Mouse (Mus musculus): ENCODE results near the gene Sema7a. TPM values are rescaled to one million over a fixed set of nuclear protein-coding genes. Genes with fewer than 3 reads are reported as not detected.

Gene Sema7a
- total RNA-seq, 2 experiments from 2014 or later: 20.0 to 20.8 TPM

- DNase-seq: peak in 1 of 2 experiments; percentile 32
- intact Hi-C loops (cut with DNase I): no loop called here
Measured at GRCm38 (mm10) chr9:57972776-57973439, 33.0 kb downstream of the Sema7a start.

- intact Hi-C loops (cut with DNase I): no loop called here
- DNase-seq: no peak
Measured at GRCm38 (mm10) chr9:57973440-57974066, 33.6 kb downstream of the Sema7a start.

- intact Hi-C loops (cut with DNase I): no loop called here
- DNase-seq: no peak
Measured at GRCm38 (mm10) chr9:57974221-57974620, 34.3 kb downstream of the Sema7a start.

- no peak for DNase-seq
- intact Hi-C loops (cut with DNase I): no loop called here
Measured at GRCm38 (mm10) chr9:57975200-57975821, 35.4 kb downstream of the Sema7a start.

GRCm38 (mm10) chr9:57978025-57978424 is 38.1 kb downstream of the Sema7a start:
- DNase-seq: no peak

GRCm38 (mm10) chr9:57978858-57979257 is 38.9 kb downstream of the Sema7a start:
- intact Hi-C loops (cut with DNase I): no loop called here

More at GRCm38 (mm10) chr9:57978025-57978424, 38.1 kb downstream of the Sema7a start:
- intact Hi-C loops (cut with DNase I): no loop called here

GRCm38 (mm10) chr9:57980570-57980969 is 40.7 kb downstream of the Sema7a start:
- intact Hi-C loops (cut with DNase I): no loop called here
- DNase-seq: no peak

More at GRCm38 (mm10) chr9:57978858-57979257, 38.9 kb downstream of the Sema7a start:
- DNase-seq: no peak

- no peak for DNase-seq
- intact Hi-C loops (cut with DNase I): no loop called here
Measured at GRCm38 (mm10) chr9:57985304-57985703, 45.4 kb downstream of the Sema7a start.

GRCm38 (mm10) chr9:57986293-57986692 is 46.4 kb downstream of the Sema7a start:
- DNase-seq: no peak
- intact Hi-C loops (cut with DNase I): no loop called here

- DNase-seq: no peak
- intact Hi-C loops (cut with DNase I): no loop called here
Measured at GRCm38 (mm10) chr9:57988098-57988497, 48.2 kb downstream of the Sema7a start.

- intact Hi-C loops (cut with DNase I): no loop called here
- DNase-seq: no peak
Measured at GRCm38 (mm10) chr9:57989309-57989708, 49.4 kb downstream of the Sema7a start.

- intact Hi-C loops (cut with DNase I): loop anchor here (1.0 to 5.0 kb wide), 3 partner anchors 46 to 223 kb away; partner anchors contain the start of gene Clk3
- peak; percentile 58 to 62 for DNase-seq
Measured at GRCm38 (mm10) chr9:57990438-57991110, 50.7 kb downstream of the Sema7a start.

- no peak for DNase-seq
- intact Hi-C loops (cut with DNase I): loop anchor here (5.0 kb wide), 1 partner anchor 225 kb away; the partner anchor contains the start of gene Clk3
Measured at GRCm38 (mm10) chr9:57992060-57992459, 52.1 kb downstream of the Sema7a start.

GRCm38 (mm10) chr9:57992781-57993591 is 53.1 kb downstream of the Sema7a start:
- intact Hi-C loops (cut with DNase I): loop anchor here (5.0 kb wide), 1 partner anchor 226 kb away; the partner anchor contains the start of gene Clk3
- DNase-seq: no peak

- intact Hi-C loops (cut with DNase I): loop anchor here (5.0 kb wide), 2 partner anchors 208 to 333 kb away; no protein-coding TSS in a partner anchor
- DNase-seq: no peak
Measured at GRCm38 (mm10) chr9:57995282-57995681, 55.4 kb downstream of the Sema7a start.

GRCm38 (mm10) chr9:57997511-57998031 is 57.7 kb downstream of the Sema7a start:
- intact Hi-C loops (cut with DNase I): loop anchor here (1.0 to 5.0 kb wide), 4 partner anchors 62 to 335 kb away; no protein-coding TSS in a partner anchor
- DNase-seq: no peak

- DNase-seq: peak; percentile 53 to 60
- intact Hi-C loops (cut with DNase I): loop anchor here (1.0 to 5.0 kb wide), 4 partner anchors 63 to 336 kb away; no protein-coding TSS in a partner anchor
Measured at GRCm38 (mm10) chr9:57998032-57998659, 58.2 kb downstream of the Sema7a start.

GRCm38 (mm10) chr9:57998685-57999084 is 58.8 kb downstream of the Sema7a start:
- DNase-seq: no peak
- intact Hi-C loops (cut with DNase I): loop anchor here (1.0 to 5.0 kb wide), 4 partner anchors 63 to 336 kb away; no protein-coding TSS in a partner anchor

GRCm38 (mm10) chr9:57999676-58000075 is 59.8 kb downstream of the Sema7a start:
- DNase-seq: no peak
- intact Hi-C loops (cut with DNase I): loop anchor here (5.0 kb wide), 2 partner anchors 212 to 337 kb away; no protein-coding TSS in a partner anchor
